Mouse (Mus musculus) testis, adult 2 months (tissue): ENCODE measurements around the gene Akip1.

Source experiments
- CTCF ChIP-seq: fragments of 200-500 bp; IDR thresholded peaks from 2 replicates; pipeline ENCODE4 v1.5.1; 2012; ENCODE audit warnings: low read depth, mild to moderate bottlenecking, inconsistent platforms, low read length, moderate library complexity; ENCODE audit not compliant: control insufficient read depth, insufficient read depth, insufficient replicate concordance
- POLR2A ChIP-seq: fragments of 200-500 bp; IDR thresholded peaks from 2 replicates; pipeline ENCODE4 v1.6.1; 2012; ENCODE audit warnings: low read depth, mild to moderate bottlenecking, inconsistent platforms, low read length, moderate library complexity; ENCODE audit not compliant: control insufficient read depth

GRCm38 (mm10) chr7:109741703-109742102, 38.2 kb downstream of the Akip1 start:
- TF ChIP-seq CTCF (no peak), POLR2A (no peak)
